Mouse (Mus musculus) heart, embryonic 14.5 days (tissue): ENCODE measurements around the gene Tmem131. TPM values are rescaled to one million over a fixed set of nuclear protein-coding genes. Genes with fewer than 3 reads are reported as not detected.
A peak's percentile ranks its signal among the peaks of the same experiment; 100 is the strongest.

ENCODE experiments used
- ATAC-seq: fragments of 200-750 bp; cut with Nextera tagmentation; 2 replicates; pipeline ENCODE4 v1.8.0; 2017; ENCODE audit warnings: low read depth, moderate TSS enrichment; ENCODE audit not compliant: insufficient number of reproducible peaks, insufficient read depth, low FRiP score
- H3K27ac ChIP-seq, 2 experiments: fragments of 200-500 bp in 1 of 2; fragments of 300-500 bp in 1 of 2; sonication (generic) in 1 of 2; replicated peaks in 1 of 2; 2 replicates each; pipeline ENCODE4 v1.5.1; 2012 to 2014; ENCODE audit warnings: low read depth in 2 of 2, low read length in 2 of 2, control low read depth in 1 of 2, mild to moderate bottlenecking in 1 of 2, mixed read lengths in 1 of 2; ENCODE audit not compliant: control insufficient read depth in 1 of 2, insufficient read depth in 1 of 2
- H3K27me3 ChIP-seq: fragments of 300-500 bp; sonication (generic); 2 replicates; pipeline ENCODE4 v1.6.1; 2014; ENCODE audit warnings: mild to moderate bottlenecking, low read length, control low read depth; ENCODE audit not compliant: control insufficient read depth, insufficient read depth
- H3K36me3 ChIP-seq: fragments of 300-500 bp; sonication (generic); 2 replicates; pipeline ENCODE4 v1.6.1; 2014; ENCODE audit warnings: mild to moderate bottlenecking, control low read depth, low read length, mixed read lengths; ENCODE audit not compliant: control insufficient read depth, insufficient read depth
- H3K4me1 ChIP-seq, 2 experiments: fragments of 200-500 bp in 1 of 2; fragments of 300-500 bp in 1 of 2; sonication (generic) in 1 of 2; 2 replicates each; pipeline ENCODE4 v1.6.1; 2012 to 2014; ENCODE audit warnings: low read length in 2 of 2, control low read depth in 1 of 2, mixed read lengths in 1 of 2; ENCODE audit not compliant: control insufficient read depth in 2 of 2, insufficient read depth in 2 of 2
- H3K4me2 ChIP-seq: fragments of 300-500 bp; sonication (generic); 2 replicates; pipeline ENCODE4 v1.6.1; 2014; ENCODE audit warnings: mild to moderate bottlenecking, low read length
- H3K4me3 ChIP-seq, 2 experiments: fragments of 200-500 bp in 1 of 2; fragments of 300-500 bp in 1 of 2; sonication (generic) in 1 of 2; 2 replicates each; pipeline ENCODE4 v1.5.1; 2012 to 2014; ENCODE audit warnings: low read length in 2 of 2, mild to moderate bottlenecking in 2 of 2, control low read depth in 1 of 2, low read depth in 1 of 2, moderate library complexity in 1 of 2; ENCODE audit not compliant: control insufficient read depth in 1 of 2, insufficient read depth in 1 of 2
- H3K9ac ChIP-seq: fragments of 300-500 bp; sonication (generic); 2 replicates; pipeline ENCODE4 v1.6.1; 2014; ENCODE audit warnings: mild to moderate bottlenecking, low read length
- H3K9me3 ChIP-seq: fragments of 300-500 bp; sonication (generic); 2 replicates; pipeline ENCODE4 v1.6.1; 2016; ENCODE audit warnings: low read length, control low read depth; ENCODE audit not compliant: control insufficient read depth
- WGBS: fragments of 180-500 bp; shearing (Covaris S2); extraction: QIAGEN DNeasy Blood & Tissue Kit; methylation state at CpG from one replicate; pipeline ENCODE4 v1.1.7; 2014; 5-methylcytosine and 5-hydroxymethylcytosine counted together
- polyA plus RNA-seq: library from polyadenylated mRNA; unstranded; fragments of >200 nt; fragmentation: Nextera tagmentation; extraction: Ambion mirVana; gene quantifications from 2 replicates; pipeline ENCODE4 v1.2.1, GENCODE M21; 2014

Gene Tmem131
- polyA plus RNA-seq, 1 experiment from 2014 or later: 10.0 TPM

DNA sequence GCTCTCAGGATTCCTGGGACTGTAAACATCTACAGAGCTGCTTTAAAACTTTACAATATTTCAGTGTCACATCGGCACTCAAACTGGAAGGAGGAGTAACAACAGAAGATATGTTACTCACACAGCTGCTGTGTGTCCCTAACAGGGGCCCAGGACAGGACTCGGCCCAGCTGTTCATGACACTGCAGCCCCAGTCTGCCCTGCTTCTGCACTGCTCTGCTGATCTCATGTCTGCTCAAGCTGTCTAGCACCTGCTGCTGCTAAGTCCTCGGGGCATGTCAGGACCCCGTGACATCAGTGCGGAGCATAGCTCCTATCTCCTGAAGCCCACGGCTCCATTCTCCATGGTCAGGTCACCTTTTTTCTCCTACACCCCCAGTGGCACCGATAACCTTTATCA lies 146.8 kb downstream of the Tmem131 start:
- peaks cover 0 to 4% of the 10 kb centered on the region in 2 experiments; a peak in 1 of 4 replicates for H3K4me1 ChIP-seq
- no peak overlapping the region for H3K4me2 ChIP-seq
- H3K36me3 ChIP-seq: peaks cover 92% of the 10 kb centered on the region
- H3K27me3 ChIP-seq: no peaks in the 10 kb centered on the region
- no peak for ATAC-seq
- no peak overlapping the region for H3K4me3 ChIP-seq
- 81% methylated on average over 7 of the region's 7 CpGs for WGBS
- no peak overlapping the region for H3K9ac ChIP-seq
- no peaks in the 10 kb centered on the region for H3K9me3 ChIP-seq
- no peak overlapping the region for H3K27ac ChIP-seq

DNA sequence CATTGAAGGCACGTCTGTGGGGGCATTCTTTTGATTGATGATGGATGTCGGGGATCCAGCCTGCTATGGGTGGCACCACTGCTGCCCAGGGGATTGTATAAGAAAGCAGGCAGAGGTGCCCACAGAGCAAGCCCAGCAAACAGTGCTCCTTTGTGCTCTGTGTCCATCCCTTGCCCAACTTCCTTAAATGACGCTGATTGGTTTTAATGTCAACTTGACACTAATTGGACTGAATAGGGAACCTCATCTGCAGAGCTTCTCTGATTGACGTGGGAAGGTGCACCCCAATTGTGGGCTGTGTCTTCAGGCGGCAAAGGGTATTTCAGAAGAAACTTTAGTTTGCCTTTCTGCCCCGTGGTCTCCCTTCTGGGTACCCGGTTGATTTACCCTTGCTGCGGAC lies 154.1 kb downstream of the Tmem131 start:
- Histone ChIP-seq H3K4me3 (no peak overlapping the region), H3K9ac (no peak overlapping the region)
- WGBS: 83% methylated on average over 8 of the region's 8 CpGs

GRCm38 (mm10) chr1:36786377-36786776 lies 157.1 kb downstream of the Tmem131 start:
- H3K4me2 ChIP-seq: no peak overlapping the region
- 92% methylated on average over 7 of the region's 7 CpGs for WGBS
- ATAC-seq: no peak

More for the DNA sequence above, 154.1 kb downstream of the Tmem131 start:
- no peaks in the 10 kb centered on the region for H3K27me3 ChIP-seq
- peaks cover 31% of the 10 kb centered on the region for H3K36me3 ChIP-seq
- H3K4me2 ChIP-seq: no peak overlapping the region
- ATAC-seq: no peak
- H3K4me1 ChIP-seq: no peaks in the 10 kb centered on the region; a peak in 1 of 4 replicates
- H3K9me3 ChIP-seq: no peaks in the 10 kb centered on the region
- H3K27ac ChIP-seq: no peak overlapping the region

DNA sequence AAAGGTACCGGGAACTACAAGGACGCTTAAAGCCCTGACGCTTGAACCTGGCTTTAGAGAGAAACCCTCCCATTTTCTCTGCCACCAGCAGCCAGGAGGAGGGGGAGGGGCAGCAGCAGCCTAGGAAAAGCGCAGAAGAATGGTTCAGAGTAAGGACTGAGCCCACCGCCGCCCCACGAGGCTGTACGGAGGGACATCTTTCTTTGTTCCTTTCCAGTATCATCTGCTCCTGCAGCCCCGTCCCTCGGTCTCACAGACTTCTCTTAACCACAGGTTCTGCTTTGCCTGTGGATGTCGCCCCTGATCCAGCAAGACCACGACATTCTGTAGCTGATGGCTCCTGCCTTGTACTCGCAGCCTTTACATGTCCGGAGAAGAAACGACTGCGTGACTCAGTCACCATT lies 158.2 kb downstream of the Tmem131 start:
- no peaks in the 10 kb centered on the region for H3K36me3 ChIP-seq
- no peak for ATAC-seq
- H3K27ac ChIP-seq: no peak overlapping the region
- no peaks in the 10 kb centered on the region; a peak in 1 of 4 replicates for H3K4me1 ChIP-seq
- 2% methylated on average over 16 of the region's 16 CpGs for WGBS
- peak overlapping the region; percentile 89 for H3K4me2 ChIP-seq
- peak overlapping the region; percentile 54 for H3K9ac ChIP-seq
- H3K27me3 ChIP-seq: no peaks in the 10 kb centered on the region
- no peaks in the 10 kb centered on the region for H3K9me3 ChIP-seq
- peak overlapping the region; percentile 36 to 43 for H3K4me3 ChIP-seq

More at GRCm38 (mm10) chr1:36786377-36786776, 157.1 kb downstream of the Tmem131 start:
- Histone ChIP-seq H3K27me3 (no peaks in the 10 kb centered on the region), H3K9ac (no peak overlapping the region), H3K9me3 (no peaks in the 10 kb centered on the region), H3K36me3 (0 out of 2 replicates have a peak, but pooled peaks cover 3% of the 10 kb centered on the region), H3K4me3 (no peak overlapping the region), H3K4me1 (no peaks in the 10 kb centered on the region; a peak in 1 of 4 replicates), H3K27ac (no peak overlapping the region)

GRCm38 (mm10) chr1:36784365-36785134 lies 158.9 kb downstream of the Tmem131 start:
- Histone ChIP-seq H3K27me3 (no peaks in the 10 kb centered on the region), H3K4me3 (peak overlapping the region; percentile 36 to 43), H3K9me3 (no peaks in the 10 kb centered on the region), H3K27ac (no peak overlapping the region), H3K36me3 (no peaks in the 10 kb centered on the region), H3K4me2 (peak overlapping the region; percentile 89), H3K4me1 (no peaks in the 10 kb centered on the region; a peak in 1 of 4 replicates), H3K9ac (peak overlapping the region; percentile 54)
- no peak for ATAC-seq
- 4% methylated on average over 20 of the region's 20 CpGs for WGBS

- no peak overlapping the region for H3K9ac ChIP-seq
- H3K4me3 ChIP-seq: no peak overlapping the region
- ATAC-seq: no peak
- no peaks in the 10 kb centered on the region for H3K9me3 ChIP-seq
- no peaks in the 10 kb centered on the region; a peak in 1 of 4 replicates for H3K4me1 ChIP-seq
- H3K4me2 ChIP-seq: no peak overlapping the region
- no peak overlapping the region for H3K27ac ChIP-seq
- 74% methylated on average over 11 of the region's 11 CpGs for WGBS
- no peaks in the 10 kb centered on the region for H3K27me3 ChIP-seq
- H3K36me3 ChIP-seq: no peaks in the 10 kb centered on the region
Observed at GRCm38 (mm10) chr1:36782476-36782875, 161.0 kb downstream of the Tmem131 start.

- 82% methylated on average over 13 of the region's 13 CpGs for WGBS
- Histone ChIP-seq H3K27me3 (no peaks in the 10 kb centered on the region), H3K4me2 (no peak overlapping the region), H3K4me1 (no peaks in the 10 kb centered on the region; a peak in 1 of 4 replicates), H3K9ac (no peak overlapping the region), H3K4me3 (no peak overlapping the region), H3K36me3 (no peaks in the 10 kb centered on the region), H3K9me3 (no peaks in the 10 kb centered on the region), H3K27ac (no peak overlapping the region)
- no peak for ATAC-seq
Observed at GRCm38 (mm10) chr1:36780793-36781192, 162.7 kb downstream of the Tmem131 start.
